Mouse (Mus musculus) small intestine, adult 2 months (tissue): Measurements from ENCODE around the gene Snapc1. TPM values are rescaled to one million over a fixed set of nuclear protein-coding genes. Genes with fewer than 3 reads are reported as not detected.

Source experiments
- H3K27ac ChIP-seq: fragments of 200-500 bp; 2 replicates; pipeline ENCODE4 v1.5.1; 2012; ENCODE audit warnings: low read depth, low read length, control low read depth, inconsistent platforms; ENCODE audit not compliant: insufficient read depth
- H3K27me3 ChIP-seq: fragments of 200-500 bp; 2 replicates; pipeline ENCODE4 v1.6.1; 2012; ENCODE audit warnings: mild to moderate bottlenecking, moderate library complexity, low read length, inconsistent platforms; ENCODE audit not compliant: control insufficient read depth, insufficient read depth
- H3K36me3 ChIP-seq: fragments of 200-500 bp; 2 replicates; pipeline ENCODE4 v1.6.1; 2012; ENCODE audit warnings: mild to moderate bottlenecking, low read length, control low read depth, inconsistent platforms; ENCODE audit not compliant: control insufficient read depth, insufficient read depth
- H3K4me1 ChIP-seq: fragments of 200-500 bp; 2 replicates; pipeline ENCODE4 v1.6.1; 2012; ENCODE audit warnings: low read length, inconsistent platforms, mixed read lengths; ENCODE audit not compliant: control insufficient read depth, insufficient read depth, insufficient read length
- H3K4me3 ChIP-seq: fragments of 200-500 bp; 2 replicates; pipeline ENCODE4 v1.5.1; 2012; ENCODE audit warnings: low read depth, mild to moderate bottlenecking, control low read depth, inconsistent platforms, low read length, moderate library complexity
- CTCF ChIP-seq: fragments of 200-500 bp; IDR thresholded peaks from 2 replicates; pipeline ENCODE4 v1.5.1; 2012; ENCODE audit warnings: low read depth, mild to moderate bottlenecking, control low read depth, inconsistent platforms, low read length, moderate library complexity, mixed read lengths; ENCODE audit not compliant: insufficient replicate concordance, insufficient read length; ENCODE audit errors: extremely low read depth
- POLR2A ChIP-seq: fragments of 200-500 bp; IDR thresholded peaks from 2 replicates; pipeline ENCODE4 v1.6.1; 2012; ENCODE audit warnings: low read depth, mild to moderate bottlenecking, control low read depth, inconsistent platforms, low read length, moderate library complexity
- WGBS: fragments of 180-500 bp; shearing (Covaris S2); methylation state at CpG from one replicate; pipeline ENCODE4 v1.1.7; 2018; 5-methylcytosine and 5-hydroxymethylcytosine counted together
- polyA plus RNA-seq: library from polyadenylated mRNA; depleted of rRNA; stranded (reverse); fragments of >200 nt; gene quantifications from 2 replicates; pipeline ENCODE4 v1.2.3, GENCODE M21; 2012

Snapc1 gene
- polyA plus RNA-seq, 1 experiment: 2.8 TPM

DNA sequence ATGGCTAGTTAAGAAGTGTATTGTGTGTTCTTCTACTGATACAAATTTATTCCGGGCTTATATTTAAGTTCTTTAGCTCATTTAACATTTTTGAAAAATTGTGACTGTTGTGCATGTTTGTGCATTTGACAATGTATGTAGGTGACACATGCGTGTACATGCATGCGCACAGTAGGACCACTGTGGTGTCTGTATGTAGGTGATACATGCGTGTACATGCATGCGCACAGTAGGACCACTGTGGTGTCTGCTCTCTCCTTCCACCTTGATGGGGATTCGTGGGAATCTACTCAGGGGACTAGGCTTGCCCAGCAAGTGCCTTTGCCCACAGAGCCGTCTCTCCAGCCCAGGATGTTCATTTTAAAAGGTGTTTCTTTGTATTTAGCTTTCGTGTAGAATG lies 4.9 kb downstream of the Snapc1 start:
- Histone ChIP-seq H3K27me3 (no peaks in the 10 kb centered on the region), H3K4me1 (no peaks in the 10 kb centered on the region), H3K4me3 (no peak overlapping the region), H3K36me3 (peaks cover 40% of the 10 kb centered on the region), H3K27ac (no peak overlapping the region)
- TF ChIP-seq POLR2A (no peak), CTCF (no peak)
- WGBS: 96% methylated on average over 8 of the region's 8 CpGs

DNA sequence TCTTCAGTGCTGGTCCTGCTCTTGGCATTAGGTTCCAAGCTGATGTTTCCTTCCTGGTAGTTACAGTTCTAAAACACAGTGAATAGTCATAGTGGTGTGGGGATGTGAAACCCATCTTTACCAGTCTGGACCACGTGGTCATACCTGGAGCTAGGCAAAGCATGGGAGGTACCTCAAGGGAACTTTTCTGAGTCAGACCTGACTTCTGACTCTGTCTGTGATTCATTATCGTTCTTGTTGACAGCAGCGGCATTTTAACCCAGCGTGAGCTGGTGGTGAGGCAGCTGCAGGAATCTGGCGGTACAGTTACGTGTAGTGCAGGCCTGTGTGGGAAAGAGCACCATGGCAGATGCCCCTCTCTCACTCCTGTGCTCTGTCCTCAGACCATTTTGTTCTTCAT lies 10.3 kb downstream of the Snapc1 start:
- Histone ChIP-seq H3K4me1 (no peaks in the 10 kb centered on the region), H3K27me3 (no peaks in the 10 kb centered on the region), H3K36me3 (peaks cover 64% of the 10 kb centered on the region), H3K27ac (no peak overlapping the region), H3K4me3 (no peak overlapping the region)
- no peak for TF ChIP-seq CTCF
- TF ChIP-seq POLR2A: no peak
- WGBS: 91% methylated on average over 6 of the region's 6 CpGs

DNA sequence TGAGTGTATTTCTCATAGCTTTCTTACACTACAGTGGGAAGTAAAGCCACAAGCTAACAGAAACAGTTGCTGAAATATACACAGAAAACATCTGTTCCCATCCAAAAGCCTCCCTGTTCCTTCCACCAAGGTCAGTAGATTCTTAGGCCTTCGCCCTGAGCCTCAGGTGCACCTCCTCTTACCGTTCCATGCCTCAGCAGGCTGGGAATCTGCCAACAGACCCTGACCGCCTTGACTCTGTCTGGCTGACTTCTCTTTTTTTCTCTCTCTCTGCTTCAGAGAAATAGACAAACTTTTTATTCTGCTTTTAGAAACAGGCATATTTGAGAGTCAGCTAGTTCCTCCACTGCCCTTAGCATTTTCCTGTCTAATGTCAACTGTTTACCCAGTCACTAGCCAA lies 13.9 kb downstream of the Snapc1 start:
- Histone ChIP-seq H3K4me3 (no peak overlapping the region), H3K4me1 (no peaks in the 10 kb centered on the region), H3K27ac (no peak overlapping the region), H3K27me3 (no peaks in the 10 kb centered on the region), H3K36me3 (peaks cover 56% of the 10 kb centered on the region)
- 80% methylated on average over 3 of the region's 3 CpGs for WGBS
- no peak for TF ChIP-seq CTCF
- TF ChIP-seq POLR2A: no peak

DNA sequence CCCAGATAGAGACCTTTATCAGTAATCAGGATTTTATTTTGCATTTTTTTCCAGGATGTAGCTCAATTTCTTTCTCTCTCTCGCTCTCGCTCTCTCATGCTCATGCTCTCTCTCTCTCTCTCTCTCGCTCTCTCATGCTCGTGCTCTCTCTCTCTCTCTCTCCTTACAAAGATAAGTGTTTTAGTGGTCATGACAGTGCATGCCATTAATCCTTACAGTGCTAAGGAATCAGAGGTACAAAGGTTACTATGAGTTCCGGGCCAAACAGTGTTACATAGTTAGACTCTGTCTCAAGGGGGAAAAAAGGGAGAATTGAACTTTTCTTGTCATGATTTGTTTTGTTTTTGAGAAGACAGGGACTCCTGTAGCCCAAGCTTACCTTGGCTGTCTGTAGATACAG lies 15.4 kb downstream of the Snapc1 start:
- Histone ChIP-seq H3K27ac (no peak overlapping the region), H3K36me3 (peaks cover 60% of the 10 kb centered on the region), H3K4me3 (no peak overlapping the region), H3K4me1 (no peaks in the 10 kb centered on the region), H3K27me3 (no peaks in the 10 kb centered on the region)
- TF ChIP-seq CTCF: no peak
- no peak for TF ChIP-seq POLR2A
- WGBS: 72% methylated on average over 5 of the region's 5 CpGs

DNA sequence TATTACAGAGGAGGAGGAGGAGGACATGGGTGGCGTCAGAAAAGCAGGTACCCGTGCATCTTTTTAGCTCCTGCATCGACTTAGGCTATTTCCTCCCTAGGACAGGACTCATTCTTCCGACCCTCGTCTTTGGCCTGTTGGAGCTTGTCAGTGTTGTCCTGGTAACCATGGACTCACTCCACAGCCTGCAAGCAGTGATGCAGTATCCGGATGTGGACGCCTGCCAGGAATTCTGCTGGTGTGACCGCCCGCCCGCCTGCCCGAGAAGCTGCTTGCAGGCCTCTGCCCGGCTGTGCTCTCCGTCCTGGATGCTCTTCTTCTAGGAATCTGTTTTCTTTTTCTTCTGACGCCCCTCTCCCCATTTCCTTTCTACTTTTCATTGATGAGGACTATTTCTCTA lies 18.3 kb downstream of the Snapc1 start:
- Histone ChIP-seq H3K27ac (no peak overlapping the region), H3K4me1 (no peaks in the 10 kb centered on the region), H3K4me3 (no peak overlapping the region), H3K27me3 (no peaks in the 10 kb centered on the region), H3K36me3 (peaks cover 49% of the 10 kb centered on the region)
- TF ChIP-seq CTCF: no peak
- WGBS: 79% methylated on average over 14 of the region's 14 CpGs

DNA sequence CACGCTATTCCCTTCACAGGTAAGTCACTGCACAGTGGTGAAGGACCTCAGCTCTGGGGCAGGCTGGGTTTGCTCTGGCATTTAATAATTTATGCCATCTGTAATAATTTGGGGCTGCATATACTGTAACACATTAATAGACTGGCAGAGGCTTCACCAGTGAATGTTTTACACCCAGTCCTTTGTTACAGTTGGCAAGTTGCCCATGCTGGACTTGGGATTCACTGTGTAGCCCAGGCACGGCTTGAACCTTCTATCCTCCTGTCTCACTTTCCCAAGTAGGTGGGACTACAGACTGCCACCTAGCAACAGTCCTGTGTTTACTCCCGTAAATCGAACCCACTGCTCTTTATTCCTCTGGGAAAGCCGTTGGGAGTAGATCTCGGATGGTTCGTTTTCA lies 22.0 kb downstream of the Snapc1 start:
- 83% methylated on average over 7 of the region's 7 CpGs for WGBS

DNA sequence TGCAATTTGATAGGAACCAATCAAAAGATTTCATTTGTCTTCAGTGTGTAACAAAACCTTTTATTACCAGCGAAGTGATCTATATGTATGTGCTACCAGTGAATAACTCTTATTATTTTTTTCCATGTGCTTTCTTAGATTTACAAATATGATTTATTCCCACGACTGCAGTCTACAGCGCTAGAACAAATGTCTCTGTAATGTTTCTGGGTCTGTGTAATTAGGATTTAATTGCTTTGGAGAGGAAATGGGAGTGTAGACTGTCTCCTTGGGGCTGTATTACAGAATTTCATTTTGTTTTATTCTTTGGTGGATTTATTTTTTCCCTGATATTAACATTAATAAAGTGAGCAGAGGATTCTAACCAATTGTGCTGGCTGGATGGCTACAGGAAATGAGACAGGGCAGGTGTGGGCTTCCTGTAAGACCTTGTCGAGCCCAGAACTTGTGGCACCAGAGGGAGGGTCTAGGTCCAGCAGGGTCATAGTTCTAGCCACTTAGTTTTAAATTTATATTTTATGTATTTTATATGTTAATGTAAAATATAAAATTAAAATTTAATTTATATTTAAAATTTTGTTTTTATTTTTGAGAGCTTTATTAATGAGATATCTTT lies 24.2 kb downstream of the Snapc1 start:
- Histone ChIP-seq H3K4me3 (no peak overlapping the region), H3K4me1 (no peaks in the 10 kb centered on the region), H3K27me3 (0 out of 2 replicates have a peak, but pooled peaks cover 3% of the 10 kb centered on the region), H3K27ac (no peak overlapping the region), H3K36me3 (peaks cover 17% of the 10 kb centered on the region)
- 86% methylated on average over 4 of the region's 4 CpGs for WGBS
- TF ChIP-seq CTCF (no peak), POLR2A (no peak)

More for the DNA sequence above, 22.0 kb downstream of the Snapc1 start:
- H3K27ac ChIP-seq: no peak overlapping the region
- H3K4me3 ChIP-seq: no peak overlapping the region
- peaks cover 28% of the 10 kb centered on the region for H3K36me3 ChIP-seq
- no peaks in the 10 kb centered on the region for H3K4me1 ChIP-seq
- TF ChIP-seq CTCF (no peak), POLR2A (no peak)
- H3K27me3 ChIP-seq: no peaks in the 10 kb centered on the region
